Mouse (Mus musculus) kidney, adult 8-10 months (tissue): ENCODE results near the gene Taf7l.

Experiments
- DNase-seq, 2 experiments: peaks; one replicate each; pipeline ENCODE4 v3.0.0; 2022

Gene Taf7l

GRCm38 (mm10) chrX:134476290-134476689, at the start of gene Taf7l:
TSS of gene Taf7l (minus strand) at chrX:134476490.
- DNase-seq, result no peak

- no peak for DNase-seq
Observed at GRCm38 (mm10) chrX:134525260-134525659, 49.0 kb upstream of the Taf7l start.

- no peak for DNase-seq
Observed at GRCm38 (mm10) chrX:134523772-134524171, 47.5 kb upstream of the Taf7l start.

- no peak for DNase-seq
Observed at GRCm38 (mm10) chrX:134509473-134509872, 33.2 kb upstream of the Taf7l start.

- no peak for DNase-seq
Observed at GRCm38 (mm10) chrX:134507977-134508376, 31.7 kb upstream of the Taf7l start.

GRCm38 (mm10) chrX:134500651-134501050, 24.4 kb upstream of the Taf7l start:
- DNase-seq, result no peak

- no peak for DNase-seq
Observed at GRCm38 (mm10) chrX:134481720-134482119, 5.4 kb upstream of the Taf7l start.

GRCm38 (mm10) chrX:134474988-134475710, 1.1 kb downstream of the Taf7l start:
- DNase-seq, result no peak

- no peak for DNase-seq
Observed at GRCm38 (mm10) chrX:134427307-134427706, 49.0 kb downstream of the Taf7l start.

GRCm38 (mm10) chrX:134426819-134427218, 49.5 kb downstream of the Taf7l start:
- DNase-seq, result no peak

- DNase-seq, result no peak
Observed at GRCm38 (mm10) chrX:134425798-134426197, 50.5 kb downstream of the Taf7l start.

GRCm38 (mm10) chrX:134424263-134424662, 52.0 kb downstream of the Taf7l start:
- DNase-seq, result no peak

GRCm38 (mm10) chrX:134420097-134420496, 56.2 kb downstream of the Taf7l start:
- DNase-seq, result no peak

- DNase-seq, result no peak
Observed at GRCm38 (mm10) chrX:134412096-134412495, 64.2 kb downstream of the Taf7l start.
